Mouse (Mus musculus): ENCODE measurements around the gene 2700097O09Rik. TPM values are rescaled to one million over a fixed set of nuclear protein-coding genes. Genes with fewer than 3 reads are reported as not detected.

The 2700097O09Rik gene
- polyA plus RNA-seq, 1 experiment from 2014 or later, result 35.6 TPM

DNA sequence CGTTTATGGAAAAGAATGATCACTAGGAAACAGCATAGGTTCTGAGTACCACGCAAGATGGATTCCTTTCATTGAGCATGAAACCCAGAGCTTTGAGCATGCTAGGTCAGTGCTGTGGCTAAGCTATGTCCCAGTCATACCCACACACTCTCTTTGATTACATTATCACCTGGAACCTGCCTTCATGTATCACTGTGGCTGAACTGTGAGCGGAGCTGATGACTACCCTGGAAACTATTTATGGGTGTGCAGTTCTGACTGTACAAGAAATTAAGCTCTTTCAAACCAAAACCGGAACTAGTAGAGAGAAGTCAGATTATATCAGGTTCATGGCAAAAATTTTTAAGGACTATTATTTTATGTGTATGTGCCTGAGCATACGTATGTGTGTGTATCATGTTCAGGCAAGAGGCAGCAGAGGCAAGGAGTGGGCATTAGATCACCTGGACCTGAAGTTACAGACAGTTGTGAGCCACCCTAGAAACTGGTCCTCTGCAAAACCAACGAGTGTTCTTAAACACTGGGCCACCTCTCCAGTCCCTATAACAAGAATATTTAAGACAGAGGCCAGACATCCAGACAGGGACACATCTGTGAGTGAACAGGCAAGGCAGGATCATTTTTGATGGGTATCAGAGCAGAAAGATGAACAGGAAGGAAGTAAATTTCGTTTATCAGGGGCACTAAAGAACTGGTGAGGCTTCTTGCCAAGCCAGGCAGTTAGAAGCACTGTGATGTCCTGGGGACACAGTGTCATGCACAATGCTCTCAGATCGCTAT is 63.4 kb downstream of the 2700097O09Rik start:
- no peak overlapping the region for H3K4me3 ChIP-seq (ENCODE audit: low read depth, low read length)
- H3K4me1 ChIP-seq (ENCODE audit: control insufficient read depth, low read depth, low read length), result no peaks in the 10 kb centered on the region
- H3K27ac ChIP-seq (ENCODE audit: low read length), result no peak overlapping the region
- ATAC-seq (ENCODE audit: low read depth), result no peak
- no peaks in the 10 kb centered on the region for H3K27me3 ChIP-seq (ENCODE audit: control insufficient read depth, insufficient read depth, low read depth, low read length)
- WGBS (ENCODE audit: insufficient replicate concordance), result 43% methylated on average over 8 of the region's 8 CpGs
- no peaks in the 10 kb centered on the region for H3K9me3 ChIP-seq (replicated peaks; ENCODE audit: control insufficient read depth, low read length)
- no peak overlapping the region for H3K4me2 ChIP-seq (ENCODE audit: low read depth, low read length)
- H3K9ac ChIP-seq (ENCODE audit: low read depth, low read length), result no peak overlapping the region
- H3K36me3 ChIP-seq (ENCODE audit: control insufficient read depth, insufficient read depth), result no peaks in the 10 kb centered on the region

- ATAC-seq (ENCODE audit: low read depth), result no peak
- Histone ChIP-seq H3K27ac (ENCODE audit: low read length) (no peak overlapping the region), H3K4me2 (ENCODE audit: low read depth, low read length) (no peak overlapping the region), H3K9me3 (replicated peaks; ENCODE audit: control insufficient read depth, low read length) (no peaks in the 10 kb centered on the region), H3K27me3 (ENCODE audit: control insufficient read depth, insufficient read depth, low read depth, low read length) (no peaks in the 10 kb centered on the region), H3K4me3 (ENCODE audit: low read depth, low read length) (no peak overlapping the region), H3K9ac (ENCODE audit: low read depth, low read length) (no peak overlapping the region), H3K4me1 (ENCODE audit: control insufficient read depth, low read depth, low read length) (no peaks in the 10 kb centered on the region), H3K36me3 (ENCODE audit: control insufficient read depth, insufficient read depth) (no peaks in the 10 kb centered on the region)
- 82% methylated on average over 5 of the region's 5 CpGs for WGBS (ENCODE audit: insufficient replicate concordance)
Observed at GRCm38 (mm10) chr12:55015428-55015827, 64.5 kb downstream of the 2700097O09Rik start.

DNA sequence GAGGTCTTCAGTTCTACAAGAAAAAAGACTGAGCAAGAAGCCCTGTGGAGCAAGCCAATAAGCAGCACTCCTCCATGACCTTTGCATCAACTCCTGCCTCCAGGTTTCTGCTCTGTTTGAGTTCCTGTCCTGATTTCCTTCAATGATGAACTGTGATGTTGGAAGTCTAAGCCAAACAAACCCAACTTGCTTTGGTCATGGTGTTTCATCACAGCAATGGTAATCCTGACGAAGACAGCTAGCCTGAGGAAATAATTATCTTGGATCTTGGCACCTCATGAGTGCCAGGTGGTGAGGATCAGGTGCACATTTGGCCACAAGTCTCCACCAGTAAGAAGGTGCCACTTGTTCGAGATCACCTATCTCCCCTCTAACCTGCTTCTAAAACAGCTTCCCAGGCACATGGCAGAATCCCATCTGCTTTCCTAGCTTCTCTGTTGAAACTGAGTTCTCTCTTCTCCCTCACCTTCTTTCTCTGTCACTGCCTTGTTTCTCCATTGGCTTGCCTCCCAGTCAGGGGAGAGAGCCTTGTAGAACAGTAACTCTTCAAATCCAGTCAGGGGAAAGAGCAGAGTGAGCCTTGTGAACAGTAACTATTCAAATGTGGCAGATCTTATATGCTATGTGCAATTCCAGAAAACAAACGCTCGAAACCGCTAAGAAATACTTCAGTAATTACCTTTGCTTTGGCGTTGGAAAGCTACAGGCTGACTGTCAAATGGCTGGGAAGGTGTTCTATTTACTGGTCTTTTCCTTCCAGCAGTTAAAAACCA is 66.1 kb downstream of the 2700097O09Rik start, which contains the start of gene Baz1a:
Baz1a (minus strand) TSS at position 723 of the 773 bp plus-strand sequence.
- WGBS (ENCODE audit: insufficient replicate concordance), result 72% methylated on average over 6 of the region's 6 CpGs
- Histone ChIP-seq H3K36me3 (ENCODE audit: control insufficient read depth, insufficient read depth) (no peaks in the 10 kb centered on the region), H3K4me1 (ENCODE audit: control insufficient read depth, low read depth, low read length) (no peaks in the 10 kb centered on the region), H3K9me3 (replicated peaks; ENCODE audit: control insufficient read depth, low read length) (no peaks in the 10 kb centered on the region), H3K4me3 (ENCODE audit: low read depth, low read length) (no peak within 1 kb of the TSS), H3K9ac (ENCODE audit: low read depth, low read length) (no peak within 1 kb of the TSS), H3K4me2 (ENCODE audit: low read depth, low read length) (no peak within 1 kb of the TSS), H3K27ac (ENCODE audit: low read length) (no peak within 1 kb of the TSS), H3K27me3 (ENCODE audit: control insufficient read depth, insufficient read depth, low read depth, low read length) (no peaks in the 10 kb centered on the region)
- ATAC-seq (ENCODE audit: low read depth), result no peak

DNA sequence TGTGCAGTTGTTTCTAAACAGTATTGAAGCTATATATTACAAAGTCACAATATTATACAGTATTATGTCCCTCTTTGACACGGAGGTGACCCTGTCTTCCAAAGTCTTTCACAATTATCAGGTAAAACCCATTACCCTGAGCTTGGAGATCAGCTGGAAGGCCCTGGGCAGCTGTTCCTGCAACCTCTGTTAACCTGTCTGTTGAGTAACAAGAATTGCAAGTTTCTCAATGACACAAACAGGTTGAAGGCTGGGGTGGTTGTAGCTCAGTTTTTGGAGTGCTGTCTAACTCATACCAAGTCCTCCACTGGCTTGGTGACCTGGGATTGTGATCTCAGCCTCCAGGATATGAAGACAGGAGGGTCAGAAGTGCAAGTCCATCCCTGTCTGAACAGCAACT is 66.9 kb downstream of the 2700097O09Rik start:
- Histone ChIP-seq H3K27me3 (ENCODE audit: control insufficient read depth, insufficient read depth, low read depth, low read length) (no peaks in the 10 kb centered on the region), H3K4me1 (ENCODE audit: control insufficient read depth, low read depth, low read length) (no peaks in the 10 kb centered on the region)
- WGBS (ENCODE audit: insufficient replicate concordance), result 51% methylated on average over 1 of the region's 1 CpGs

GRCm38 (mm10) chr12:55007361-55008008 is 72.4 kb downstream of the 2700097O09Rik start:
- no peaks in the 10 kb centered on the region for H3K27me3 ChIP-seq (ENCODE audit: control insufficient read depth, insufficient read depth, low read depth, low read length)
- H3K9ac ChIP-seq (ENCODE audit: low read depth, low read length), result no peak overlapping the region
- no peaks in the 10 kb centered on the region; the same call in 1 of the 2 replicates for H3K9me3 ChIP-seq (replicated peaks; ENCODE audit: control insufficient read depth, low read length)
- no peak overlapping the region for H3K4me2 ChIP-seq (ENCODE audit: low read depth, low read length)
- no peaks in the 10 kb centered on the region for H3K36me3 ChIP-seq (ENCODE audit: control insufficient read depth, insufficient read depth)
- H3K4me3 ChIP-seq (ENCODE audit: low read depth, low read length), result no peak overlapping the region
- no peaks in the 10 kb centered on the region for H3K4me1 ChIP-seq (ENCODE audit: control insufficient read depth, low read depth, low read length)
- H3K27ac ChIP-seq (ENCODE audit: low read length), result no peak overlapping the region
- WGBS (ENCODE audit: insufficient replicate concordance), result 75% methylated on average over 14 of the region's 14 CpGs
- no peak for ATAC-seq (ENCODE audit: low read depth)

More for the DNA sequence above, 66.9 kb downstream of the 2700097O09Rik start:
- H3K9ac ChIP-seq (ENCODE audit: low read depth, low read length), result no peak overlapping the region
- H3K4me2 ChIP-seq (ENCODE audit: low read depth, low read length), result no peak overlapping the region
- H3K4me3 ChIP-seq (ENCODE audit: low read depth, low read length), result no peak overlapping the region
- H3K9me3 ChIP-seq (replicated peaks; ENCODE audit: control insufficient read depth, low read length), result no peaks in the 10 kb centered on the region
- no peak for ATAC-seq (ENCODE audit: low read depth)
- H3K27ac ChIP-seq (ENCODE audit: low read length), result no peak overlapping the region
- H3K36me3 ChIP-seq (ENCODE audit: control insufficient read depth, insufficient read depth), result no peaks in the 10 kb centered on the region

- no peak overlapping the region for H3K9ac ChIP-seq (ENCODE audit: low read depth, low read length)
- no peak overlapping the region for H3K4me3 ChIP-seq (ENCODE audit: low read depth, low read length)
- no peak overlapping the region for H3K27ac ChIP-seq (ENCODE audit: low read length)
- no peak overlapping the region for H3K4me2 ChIP-seq (ENCODE audit: low read depth, low read length)
- no peaks in the 10 kb centered on the region; the same call in 1 of the 2 replicates for H3K9me3 ChIP-seq (replicated peaks; ENCODE audit: control insufficient read depth, low read length)
- 80% methylated on average over 7 of the region's 7 CpGs for WGBS (ENCODE audit: insufficient replicate concordance)
- no peaks in the 10 kb centered on the region for H3K4me1 ChIP-seq (ENCODE audit: control insufficient read depth, low read depth, low read length)
- no peaks in the 10 kb centered on the region for H3K36me3 ChIP-seq (ENCODE audit: control insufficient read depth, insufficient read depth)
- ATAC-seq (ENCODE audit: low read depth), result no peak
- H3K27me3 ChIP-seq (ENCODE audit: control insufficient read depth, insufficient read depth, low read depth, low read length), result no peaks in the 10 kb centered on the region
Observed at GRCm38 (mm10) chr12:55006071-55006470, 73.8 kb downstream of the 2700097O09Rik start.

DNA sequence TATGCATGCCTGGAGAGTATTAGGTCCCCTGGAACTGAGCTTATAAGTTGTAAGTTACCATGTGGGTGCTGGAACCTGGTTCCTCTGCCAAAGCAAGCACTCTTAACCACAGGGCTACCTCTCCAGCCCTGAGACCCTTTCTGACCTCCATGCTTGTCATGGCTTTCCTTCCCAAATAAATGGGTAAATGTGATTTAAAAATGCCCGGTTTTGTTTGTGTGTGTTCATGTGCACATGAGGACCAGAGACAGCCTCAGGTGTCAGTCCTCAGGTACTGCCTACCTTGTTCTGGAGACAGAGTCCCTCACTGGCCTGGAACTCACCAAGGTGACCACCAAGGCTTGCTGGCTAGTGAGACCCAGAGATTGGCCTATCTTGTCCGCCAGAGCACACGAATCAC is 75.5 kb downstream of the 2700097O09Rik start:
- H3K4me3 ChIP-seq (ENCODE audit: low read depth, low read length), result no peak overlapping the region
- no peak overlapping the region for H3K27ac ChIP-seq (ENCODE audit: low read length)
- no peaks in the 10 kb centered on the region; the same call in 1 of the 2 replicates for H3K9me3 ChIP-seq (replicated peaks; ENCODE audit: control insufficient read depth, low read length)
- H3K27me3 ChIP-seq (ENCODE audit: control insufficient read depth, insufficient read depth, low read depth, low read length), result no peaks in the 10 kb centered on the region
- WGBS (ENCODE audit: insufficient replicate concordance), result 69% methylated on average over 3 of the region's 3 CpGs
- no peak for ATAC-seq (ENCODE audit: low read depth)
- H3K9ac ChIP-seq (ENCODE audit: low read depth, low read length), result no peak overlapping the region
- H3K36me3 ChIP-seq (ENCODE audit: control insufficient read depth, insufficient read depth), result no peaks in the 10 kb centered on the region
- H3K4me1 ChIP-seq (ENCODE audit: control insufficient read depth, low read depth, low read length), result no peaks in the 10 kb centered on the region
- H3K4me2 ChIP-seq (ENCODE audit: low read depth, low read length), result no peak overlapping the region

GRCm38 (mm10) chr12:55003843-55004242 is 76.1 kb downstream of the 2700097O09Rik start:
- no peaks in the 10 kb centered on the region for H3K4me1 ChIP-seq (ENCODE audit: control insufficient read depth, low read depth, low read length)
- H3K27me3 ChIP-seq (ENCODE audit: control insufficient read depth, insufficient read depth, low read depth, low read length), result no peaks in the 10 kb centered on the region
- H3K9ac ChIP-seq (ENCODE audit: low read depth, low read length), result no peak overlapping the region
- no peak overlapping the region for H3K27ac ChIP-seq (ENCODE audit: low read length)
- 73% methylated on average over 5 of the region's 5 CpGs for WGBS (ENCODE audit: insufficient replicate concordance)
- no peaks in the 10 kb centered on the region for H3K36me3 ChIP-seq (ENCODE audit: control insufficient read depth, insufficient read depth)
- H3K9me3 ChIP-seq (replicated peaks; ENCODE audit: control insufficient read depth, low read length), result no peaks in the 10 kb centered on the region; the same call in 1 of the 2 replicates
- H3K4me3 ChIP-seq (ENCODE audit: low read depth, low read length), result no peak overlapping the region
- no peak overlapping the region for H3K4me2 ChIP-seq (ENCODE audit: low read depth, low read length)
- ATAC-seq (ENCODE audit: low read depth), result no peak

Measured in liver, embryonic 16.5 days (tissue).